In genomic region chr7:105420903-105421302, GRCm38 (mm10) we compare ENCODE assay signal across 24 mouse cellular contexts. TPM values are rescaled to one million over a fixed set of nuclear protein-coding genes. Genes with fewer than 3 reads are reported as not detected.
"Had no signal": no experiment of that assay in that cellular context is flagged by ENCODE, and none has a peak within 500 bp of the region (broad histone marks: within the 10 kb centered on the region; RNA-seq: fewer than 3 reads in every experiment).

No protein-coding gene starts in this region.

- DNase-seq: retina, postnatal 1 day; right cerebral cortex, adult 18-20 months; right cerebral cortex, postnatal 14 days; right cerebral cortex, postnatal 25 days; right cerebral cortex, postnatal 4 days; spleen, adult 18-20 months; thymus, adult 18-20 months; thymus, adult 2 months; thymus, postnatal 14 days; thymus, postnatal 25 days; thymus, postnatal 36 days; thymus, postnatal 4 days had no signal

- H3K9me3 ChIP-seq: neural tube, embryonic 12.5 days; neural tube, embryonic 13.5 days; neural tube, embryonic 15.5 days had no signal

- H3K36me3 ChIP-seq: neural tube, embryonic 12.5 days; neural tube, embryonic 13.5 days; neural tube, embryonic 15.5 days had no signal

- H3K4me3 ChIP-seq: neural tube, embryonic 12.5 days; neural tube, embryonic 13.5 days; neural tube, embryonic 15.5 days had no signal

- H3K27ac ChIP-seq: neural tube, embryonic 12.5 days; neural tube, embryonic 13.5 days; neural tube, embryonic 15.5 days had no signal

- H3K4me2 ChIP-seq: neural tube, embryonic 12.5 days; neural tube, embryonic 13.5 days; neural tube, embryonic 15.5 days had no signal

- H3K9ac ChIP-seq: neural tube, embryonic 12.5 days; neural tube, embryonic 13.5 days; neural tube, embryonic 15.5 days had no signal

RNA-seq across cellular contexts. Expression of gene Cckbr, which starts 4.6 kb away (rescaled TPM):
- total RNA-seq: neutrophil, adult 5-6 weeks had no signal
- polyA plus RNA-seq: urinary bladder, adult 2 months had no signal

RNA-seq across cellular contexts. Expression of gene Cnga4, which starts 16.5 kb away (rescaled TPM):
- total RNA-seq: neutrophil, adult 5-6 weeks had no signal
- polyA plus RNA-seq: neural tube, embryonic 14.5 days; spleen, adult 2 months; stomach, embryonic 14.5 days; stomach, embryonic 16.5 days had no signal

RNA-seq across cellular contexts. Expression of gene Gm5901, which starts 46.1 kb away (rescaled TPM):
- polyA plus RNA-seq: neural tube, embryonic 12.5 days; neural tube, embryonic 13.5 days; neural tube, embryonic 14.5 days; neural tube, embryonic 15.5 days; small intestine, adult 2 months; spleen, adult 2 months; stomach, embryonic 14.5 days; stomach, embryonic 16.5 days; thymus, postnatal 0 days; urinary bladder, adult 2 months had no signal

RNA-seq across cellular contexts. Expression of gene Olfr692, which starts 52.9 kb away (rescaled TPM):
- total RNA-seq: neutrophil, adult 5-6 weeks had no signal
- polyA plus RNA-seq: neural tube, embryonic 12.5 days; neural tube, embryonic 13.5 days; neural tube, embryonic 14.5 days; neural tube, embryonic 15.5 days; small intestine, adult 2 months; spleen, adult 2 months; stomach, embryonic 14.5 days; stomach, embryonic 16.5 days; testis, adult 2 months; thymus, adult 2 months; thymus, postnatal 0 days; urinary bladder, adult 2 months had no signal
